Mouse (Mus musculus) C2C12 (cell line): ENCODE measurements at regions not wholly inside any gene's neighbourhood (a gene's known extent, or its start where the extent isn't known, plus 50 kb on each side); places are given as distances from the start of the nearest gene placed in this dataset.

Source experiments
- H3K27me3 ChIP-seq: one replicate; pipeline ENCODE4 v1.6.1; 2011; ENCODE audit not compliant: control insufficient read depth, insufficient read depth, insufficient read length
- H3K36me3 ChIP-seq: one replicate; pipeline ENCODE4 v1.6.1; 2011; ENCODE audit not compliant: control insufficient read depth, insufficient read depth
- H3K4me3 ChIP-seq: one replicate; pipeline ENCODE4 v1.5.1; 2011; ENCODE audit warnings: mild to moderate bottlenecking, control low read depth; ENCODE audit not compliant: poor library complexity, insufficient read depth, severe bottlenecking
- H3K79me2 ChIP-seq: one replicate; pipeline ENCODE4 v1.6.1; 2011; ENCODE audit not compliant: control insufficient read depth, insufficient read depth
- H3K79me3 ChIP-seq: one replicate; pipeline ENCODE4 v1.6.1; 2011; ENCODE audit warnings: low read depth, control low read depth
- H3ac ChIP-seq: one replicate; pipeline ENCODE3; 2011; ENCODE audit warnings: low read depth; ENCODE audit not compliant: control insufficient read depth, insufficient read length
- CEBPB ChIP-seq: IDR thresholded peaks from one replicate; pipeline ENCODE4 v1.6.1; 2011; ENCODE audit warnings: low read depth, mild to moderate bottlenecking, control low read depth, moderate library complexity
- CTCF ChIP-seq: IDR thresholded peaks from one replicate; pipeline ENCODE4 v1.5.1; 2011; ENCODE audit not compliant: control insufficient read depth, insufficient read depth, insufficient read length
- FOSL1 ChIP-seq: IDR thresholded peaks from one replicate; pipeline ENCODE4 v1.8.0; 2011; ENCODE audit warnings: mild to moderate bottlenecking, low read length; ENCODE audit not compliant: poor library complexity, insufficient read depth, severe bottlenecking
- MAX ChIP-seq: IDR thresholded peaks from one replicate; pipeline ENCODE4 v1.6.1; 2011; ENCODE audit warnings: mild to moderate bottlenecking, control low read depth
- MYOD1 ChIP-seq: IDR thresholded peaks from one replicate; pipeline ENCODE4 v1.6.1; 2011; ENCODE audit warnings: low read depth; ENCODE audit not compliant: control insufficient read depth, insufficient read length
- MYOG ChIP-seq: IDR thresholded peaks from one replicate; pipeline ENCODE4 v1.6.1; 2011; ENCODE audit not compliant: control insufficient read depth, insufficient read length; ENCODE audit errors: extremely low read depth
- USF1 ChIP-seq: IDR thresholded peaks from one replicate; pipeline ENCODE4 v1.6.1; 2011; ENCODE audit warnings: low read depth, mild to moderate bottlenecking, control low read depth, moderate library complexity

DNA sequence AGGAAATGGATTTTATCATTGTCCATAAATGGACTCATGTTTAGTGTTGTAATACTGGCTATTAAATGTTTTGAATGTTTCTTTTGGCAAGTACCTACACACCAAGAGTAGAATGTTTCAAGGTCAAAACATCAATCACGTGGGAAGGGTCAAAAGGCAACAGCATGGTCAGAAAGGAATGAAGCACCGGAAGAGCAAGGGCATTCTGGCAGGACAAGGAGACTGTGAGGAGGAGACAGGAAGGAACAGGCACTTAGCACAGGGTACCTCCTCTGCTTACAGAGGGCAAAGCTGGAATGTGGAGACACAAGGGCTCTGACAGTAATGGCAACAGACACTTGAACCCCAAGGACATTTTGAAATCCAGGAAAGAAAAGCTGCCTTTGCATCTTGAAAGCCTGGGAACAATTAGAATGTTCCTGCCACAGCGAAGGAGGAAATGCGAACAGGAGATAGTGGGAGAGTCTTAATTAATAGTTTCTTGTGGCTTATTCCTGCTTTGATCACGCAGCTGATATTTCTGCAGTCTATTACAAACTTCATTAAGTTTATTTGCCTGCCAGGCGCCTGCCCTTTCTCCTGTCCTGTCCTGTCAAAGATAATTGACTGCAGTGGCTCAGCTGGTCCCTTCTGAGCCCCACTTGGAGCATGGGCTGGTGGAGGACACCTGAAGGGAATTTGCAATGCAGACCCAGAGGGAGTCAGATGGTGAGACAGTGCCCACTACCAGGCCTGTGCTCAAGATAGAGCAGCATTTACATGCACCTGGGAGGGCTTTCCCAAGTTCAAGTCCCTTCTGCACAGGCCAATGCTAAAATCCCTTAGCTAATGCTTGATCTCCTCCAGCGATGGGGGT lies 151.2 kb upstream of the Kcnd3 start:
- H3ac ChIP-seq: no peak overlapping the region

DNA sequence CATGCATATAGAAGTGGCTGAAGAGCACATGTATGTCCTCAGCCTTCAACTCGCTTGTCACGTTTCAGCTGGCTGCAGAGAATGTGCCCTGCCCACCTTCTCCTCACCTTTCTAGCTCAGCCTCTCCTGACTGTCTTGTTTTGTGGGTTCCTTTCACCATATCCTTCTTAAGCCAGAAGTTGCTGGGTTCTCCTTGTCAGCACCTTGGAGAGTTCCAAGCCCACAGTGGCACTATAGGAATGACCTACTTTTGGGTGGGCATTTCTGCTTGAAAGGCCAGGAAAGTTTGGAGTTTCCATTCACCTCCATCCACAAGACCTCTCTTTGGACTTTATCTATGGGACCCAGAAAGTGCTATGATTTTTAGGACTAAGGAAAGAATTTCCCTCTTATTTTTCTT lies 144.5 kb upstream of the Kcnd3 start:
- H3K27me3 ChIP-seq: no peaks in the 10 kb centered on the region
- no peaks in the 10 kb centered on the region for H3K36me3 ChIP-seq
- no peak for TF ChIP-seq USF1
- TF ChIP-seq CTCF: no peak
- no peak for TF ChIP-seq CEBPB
- TF ChIP-seq MYOD1: no peak
- TF ChIP-seq MAX: no peak
- no peak for TF ChIP-seq MYOG
- TF ChIP-seq FOSL1: no peak
- H3K79me2 ChIP-seq: no peaks in the 10 kb centered on the region
- H3K4me3 ChIP-seq: no peak overlapping the region
- H3K79me3 ChIP-seq: no peaks in the 10 kb centered on the region
- H3ac ChIP-seq: no peak overlapping the region

More for the DNA sequence above, 151.2 kb upstream of the Kcnd3 start:
- Histone ChIP-seq H3K79me3 (no peaks in the 10 kb centered on the region), H3K27me3 (no peaks in the 10 kb centered on the region), H3K36me3 (no peaks in the 10 kb centered on the region), H3K4me3 (no peak overlapping the region), H3K79me2 (no peaks in the 10 kb centered on the region)
- no peak for TF ChIP-seq MYOG
- no peak for TF ChIP-seq CEBPB
- no peak for TF ChIP-seq MAX
- TF ChIP-seq MYOD1: no peak
- no peak for TF ChIP-seq FOSL1
- no peak for TF ChIP-seq CTCF
- TF ChIP-seq USF1: no peak

DNA sequence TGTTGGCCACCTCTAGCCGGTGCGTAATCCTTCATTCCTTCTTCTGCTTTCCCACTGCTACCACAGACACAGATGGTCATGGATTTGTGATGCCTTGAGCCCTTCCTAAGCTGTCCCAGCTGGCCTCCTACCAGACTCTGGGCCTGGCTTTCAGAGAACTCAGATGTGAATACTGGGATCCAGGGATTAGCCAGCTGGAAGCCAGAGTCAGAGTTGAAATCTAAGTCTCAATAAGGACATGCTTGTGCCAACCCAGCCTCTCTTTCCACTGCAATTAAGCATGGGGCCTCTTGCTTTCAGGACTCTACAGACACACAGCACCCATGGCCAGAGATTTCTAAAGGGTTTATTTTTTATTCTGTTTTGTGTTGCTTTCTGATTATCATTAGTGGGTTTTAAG lies 143.1 kb upstream of the Kcnd3 start:
- Histone ChIP-seq H3K4me3 (no peak overlapping the region), H3K79me2 (no peaks in the 10 kb centered on the region), H3K27me3 (no peaks in the 10 kb centered on the region), H3ac (no peak overlapping the region), H3K36me3 (no peaks in the 10 kb centered on the region), H3K79me3 (no peaks in the 10 kb centered on the region)
- TF ChIP-seq FOSL1 (no peak), MYOD1 (no peak), MAX (no peak), MYOG (no peak), CTCF (no peak), USF1 (no peak), CEBPB (no peak)

DNA sequence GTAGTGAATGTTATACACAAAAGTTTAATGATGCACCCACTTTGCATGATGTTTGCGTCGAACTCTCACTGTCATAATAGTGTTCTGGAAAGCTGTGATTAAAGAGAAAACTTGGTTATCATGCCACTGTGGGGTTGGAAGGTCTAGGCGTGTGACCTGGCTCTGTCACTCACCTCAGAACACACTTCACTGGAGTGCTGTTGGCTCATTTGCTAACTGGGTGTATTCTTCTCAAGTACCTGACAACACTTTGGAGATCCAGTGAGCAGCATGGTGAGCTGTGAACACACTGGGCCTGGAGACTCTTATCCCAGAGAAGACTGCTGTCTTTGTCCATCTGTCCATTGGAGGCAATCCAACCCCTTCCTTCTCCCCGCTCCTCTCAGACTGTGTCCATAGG lies 98.9 kb upstream of the Kcnd3 start:
- no peak for TF ChIP-seq CEBPB
- no peak for TF ChIP-seq USF1
- no peak for TF ChIP-seq MYOG
- no peak for TF ChIP-seq MAX
- TF ChIP-seq MYOD1: no peak
- no peak for TF ChIP-seq CTCF
- no peak for TF ChIP-seq FOSL1
- no peaks in the 10 kb centered on the region for H3K27me3 ChIP-seq
- H3K79me3 ChIP-seq: no peaks in the 10 kb centered on the region
- H3K36me3 ChIP-seq: no peaks in the 10 kb centered on the region
- no peak overlapping the region for H3ac ChIP-seq
- no peaks in the 10 kb centered on the region for H3K79me2 ChIP-seq
- H3K4me3 ChIP-seq: no peak overlapping the region

DNA sequence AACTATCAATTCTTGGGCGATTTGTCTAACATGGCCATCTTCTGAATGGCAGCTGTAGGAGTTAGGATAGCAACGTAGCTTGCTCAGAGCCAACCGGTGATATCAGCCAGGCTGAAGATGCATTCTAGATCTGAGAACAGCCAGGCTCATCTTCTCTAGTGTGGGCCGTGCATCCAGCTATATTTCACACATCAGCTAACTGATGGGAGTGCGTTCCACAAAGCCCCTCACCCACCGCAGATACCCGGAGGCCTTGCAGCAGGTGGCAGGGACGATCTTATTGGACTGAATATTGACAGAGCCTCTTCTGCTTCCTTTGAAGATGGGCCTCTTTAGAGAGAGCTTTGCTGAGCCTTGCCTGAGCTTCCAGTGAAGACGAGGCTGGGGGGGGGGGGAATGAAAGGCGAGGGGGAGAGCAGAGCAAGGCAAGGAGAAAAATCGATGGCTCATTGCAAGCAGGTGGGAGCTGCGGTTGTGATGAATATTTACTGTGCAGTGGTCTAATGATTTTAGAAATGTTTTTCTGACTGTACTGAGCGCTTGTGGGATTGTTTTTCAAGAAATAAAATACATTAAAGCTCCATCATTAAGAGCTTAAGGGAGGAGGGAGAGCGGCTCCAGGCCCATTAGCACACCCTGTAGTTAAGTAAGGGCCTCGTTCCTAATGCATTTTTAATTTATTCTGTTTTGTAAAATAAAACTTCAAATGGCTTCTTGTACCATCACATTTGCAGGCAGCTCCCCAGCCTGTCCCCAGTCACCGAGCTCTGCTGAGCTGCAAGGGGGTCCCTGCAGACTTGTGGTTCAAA lies 97.8 kb upstream of the Kcnd3 start:
- Histone ChIP-seq H3K27me3 (no peaks in the 10 kb centered on the region), H3K36me3 (no peaks in the 10 kb centered on the region), H3K4me3 (no peak overlapping the region), H3ac (no peak overlapping the region), H3K79me3 (no peaks in the 10 kb centered on the region), H3K79me2 (no peaks in the 10 kb centered on the region)
- TF ChIP-seq FOSL1: no peak
- TF ChIP-seq MAX: no peak
- TF ChIP-seq MYOG: no peak
- TF ChIP-seq USF1: no peak
- TF ChIP-seq CEBPB: no peak
- TF ChIP-seq MYOD1: no peak
- no peak for TF ChIP-seq CTCF

DNA sequence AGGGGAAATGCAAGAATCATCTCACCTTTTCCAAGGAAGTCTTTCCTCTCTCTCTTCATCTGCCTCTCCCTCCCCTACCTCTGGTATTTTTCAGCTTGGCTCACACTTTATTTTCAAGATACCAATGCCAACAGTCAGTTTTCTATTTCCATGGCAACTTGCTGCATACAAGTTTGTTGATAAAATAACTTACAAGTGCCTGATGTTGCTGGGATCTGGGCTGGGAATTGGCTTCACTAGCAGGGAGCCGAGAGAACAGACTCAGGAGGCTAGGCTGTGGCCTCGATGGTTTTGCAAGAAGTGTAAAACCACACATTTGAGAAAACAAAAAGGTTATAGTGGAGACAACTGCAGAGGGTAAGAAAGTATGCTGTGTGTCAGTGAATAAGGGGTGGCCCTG lies 94.6 kb upstream of the Kcnd3 start:
- TF ChIP-seq MAX: no peak
- no peak for TF ChIP-seq CTCF
- TF ChIP-seq CEBPB: no peak
- no peak for TF ChIP-seq MYOD1
- TF ChIP-seq MYOG: no peak
- no peak for TF ChIP-seq USF1
- no peak for TF ChIP-seq FOSL1
- Histone ChIP-seq H3K4me3 (no peak overlapping the region), H3K79me3 (no peaks in the 10 kb centered on the region), H3K36me3 (no peaks in the 10 kb centered on the region), H3ac (no peak overlapping the region), H3K79me2 (no peaks in the 10 kb centered on the region), H3K27me3 (no peaks in the 10 kb centered on the region)
